In genomic region chrX:93889394-93890042, GRCm38 (mm10) we compare ENCODE assay signal across 8 mouse cellular contexts. TPM values are rescaled to one million over a fixed set of nuclear protein-coding genes. Genes with fewer than 3 reads are reported as not detected.
DNase-seq lines count a peak whose midpoint lies in the region; ATAC-seq lines count a peak whose summit lies in the region.

No protein-coding gene starts in this region.

- no peak overlapping the region for H3K27ac ChIP-seq in forebrain, embryonic 10.5 days
- peak overlapping the region; percentile 45 for H3K27ac ChIP-seq in heart, embryonic 15.5 days
- no peak overlapping the region for H3K27ac ChIP-seq in liver, embryonic 12.5 days
- no peak overlapping the region for H3K27ac ChIP-seq in stomach, embryonic 14.5 days (ENCODE audit: low read length)

- peaks cover 42% of the 10 kb centered on the region for H3K27me3 ChIP-seq in forebrain, embryonic 10.5 days (ENCODE audit: poor library complexity, severe bottlenecking)
- no peaks in the 10 kb centered on the region for H3K27me3 ChIP-seq in heart, embryonic 15.5 days
- 0 out of 2 replicates have a peak, but pooled peaks cover 4% of the 10 kb centered on the region for H3K27me3 ChIP-seq in liver, embryonic 12.5 days (replicated peaks)
- no peaks in the 10 kb centered on the region for H3K27me3 ChIP-seq in stomach, embryonic 14.5 days (ENCODE audit: control insufficient read depth, insufficient read depth, low read length)

- H3K4me2 ChIP-seq in heart, embryonic 15.5 days: peak overlapping the region; percentile 58
- peak overlapping the region; percentile 49 for H3K4me2 ChIP-seq in liver, embryonic 12.5 days
- peak overlapping the region; percentile 34 for H3K4me2 ChIP-seq in stomach, embryonic 14.5 days (replicated peaks; ENCODE audit: low read depth, low read length)

- no peaks in the 10 kb centered on the region for H3K9me3 ChIP-seq in forebrain, embryonic 10.5 days
- H3K9me3 ChIP-seq in heart, embryonic 15.5 days (replicated peaks): no peaks in the 10 kb centered on the region
- no peaks in the 10 kb centered on the region for H3K9me3 ChIP-seq in liver, embryonic 12.5 days (replicated peaks)
- no peaks in the 10 kb centered on the region for H3K9me3 ChIP-seq in stomach, embryonic 14.5 days (ENCODE audit: control insufficient read depth, low read depth, low read length)

- peak; percentile 57 for DNase-seq in c-Kit-positive CD71-negative TER-119-negative erythroid progenitor cells, embryonic 14.5 days (ENCODE audit: low read depth)
- peak; percentile 64 for DNase-seq in forebrain, embryonic 10.5 days (ENCODE audit: extremely low spot score, low spot score)
- peak; percentile 78 for DNase-seq in kidney, postnatal 14 days
- DNase-seq in natural killer cell, adult 2 months (ENCODE audit: low spot score in 2 of 2): peak; percentile 45 to 51

- 0 out of 2 replicates have a peak, but pooled peaks cover 4% of the 10 kb centered on the region for H3K4me1 ChIP-seq in forebrain, embryonic 10.5 days
- no peaks in the 10 kb centered on the region for H3K4me1 ChIP-seq in heart, embryonic 15.5 days (replicated peaks)
- no peaks in the 10 kb centered on the region; the same call in 1 of the 2 replicates for H3K4me1 ChIP-seq in liver, embryonic 12.5 days
- no peaks in the 10 kb centered on the region for H3K4me1 ChIP-seq in stomach, embryonic 14.5 days (ENCODE audit: control insufficient read depth, insufficient read depth, low read length)

- 49% methylated on average over 13 of the region's 13 CpGs for WGBS in forebrain, embryonic 10.5 days
- 23% methylated on average over 13 of the region's 13 CpGs for WGBS in heart, embryonic 15.5 days
- 36% methylated on average over 13 of the region's 13 CpGs for WGBS in liver, embryonic 12.5 days (ENCODE audit: insufficient replicate concordance)
- 30% methylated on average over 13 of the region's 13 CpGs for WGBS in stomach, embryonic 14.5 days

- no peaks in the 10 kb centered on the region for H3K36me3 ChIP-seq in forebrain, embryonic 10.5 days (replicated peaks)
- H3K36me3 ChIP-seq in heart, embryonic 15.5 days: no peaks in the 10 kb centered on the region
- no peaks in the 10 kb centered on the region for H3K36me3 ChIP-seq in liver, embryonic 12.5 days
- no peaks in the 10 kb centered on the region for H3K36me3 ChIP-seq in stomach, embryonic 14.5 days (ENCODE audit: control insufficient read depth, insufficient read depth, low read length)

- H3K9ac ChIP-seq in heart, embryonic 15.5 days: 0 out of 2 replicates have a peak overlapping the region, but pooled peaks have one; percentile 21
- H3K9ac ChIP-seq in liver, embryonic 12.5 days: no peak overlapping the region
- H3K9ac ChIP-seq in stomach, embryonic 14.5 days (replicated peaks; ENCODE audit: low read depth, low read length): no peak overlapping the region

- peak; percentile 88 for ATAC-seq in CD4-positive, CD25-positive, alpha-beta regulatory T cell, adult 4 months
- 0 out of 2 replicates have a peak, but pooled peaks have one; percentile 62 for ATAC-seq in heart, embryonic 15.5 days (replicated peaks; ENCODE audit: insufficient number of reproducible peaks, insufficient read depth, low FRiP score, low read depth)
- no peak for ATAC-seq in liver, embryonic 12.5 days
- 0 out of 2 replicates have a peak, but pooled peaks have one; percentile 23 for ATAC-seq in stomach, embryonic 14.5 days (ENCODE audit: insufficient number of reproducible peaks, insufficient read depth, low FRiP score, low read depth)

- H3K4me3 ChIP-seq in forebrain, embryonic 10.5 days: peak overlapping the region; percentile 26; the same call in 1 of the 2 replicates
- H3K4me3 ChIP-seq in heart, embryonic 15.5 days: peak overlapping the region; percentile 45
- H3K4me3 ChIP-seq in liver, embryonic 12.5 days: peak overlapping the region; percentile 15
- peak overlapping the region; percentile 21 for H3K4me3 ChIP-seq in stomach, embryonic 14.5 days (ENCODE audit: low read depth, low read length)

RNA-seq across cellular contexts. Expression of gene Pdk3, which starts 57.5 kb away (rescaled TPM):
- polyA plus RNA-seq in CD4-positive, CD25-positive, alpha-beta regulatory T cell, adult 4 months (2017; shearing (Covaris generic)): 10 to 100 TPM; 15.6 to 18.3 TPM
- 71.8 and 76.4 TPM in 2 replicates for polyA plus RNA-seq in forebrain, embryonic 10.5 days (2016; fragmentation: Nextera tagmentation; extraction: Ambion mirVana)
- 94.9 and 97.2 TPM in 2 replicates for polyA plus RNA-seq in heart, embryonic 15.5 days (2015; fragmentation: Nextera tagmentation; extraction: Ambion mirVana)
- polyA plus RNA-seq in liver, embryonic 12.5 days (2016; fragmentation: Nextera tagmentation; extraction: Ambion mirVana): 48.4 and 48.5 TPM in 2 replicates
- polyA plus RNA-seq in stomach, embryonic 14.5 days (2014; fragmentation: Nextera tagmentation; extraction: Ambion mirVana): 52.6 and 57.4 TPM in 2 replicates
